ENCODE assay signal across 14 mouse cellular contexts in genomic region chr12:100262846-100263245, GRCm38 (mm10).
"Had no signal": no experiment of that assay in that cellular context is flagged by ENCODE, and none has a peak within 500 bp of the region (broad histone marks: within the 10 kb centered on the region; RNA-seq: fewer than 3 reads in every experiment).

No protein-coding gene starts in this region.

- H3K27ac ChIP-seq: limb, embryonic 10.5 days; liver, embryonic 15.5 days; macrophage; midbrain, embryonic 15.5 days; neural tube, embryonic 13.5 days had no signal

- H3K4me3 ChIP-seq: limb, embryonic 10.5 days; liver, embryonic 15.5 days; megakaryocyte, embryonic 14.5 days; midbrain, embryonic 15.5 days; neural tube, embryonic 13.5 days had no signal

- H3K9me3 ChIP-seq: limb, embryonic 10.5 days; liver, embryonic 15.5 days; megakaryocyte, embryonic 14.5 days; midbrain, embryonic 15.5 days; neural tube, embryonic 13.5 days had no signal

- H3K36me3 ChIP-seq: limb, embryonic 10.5 days; liver, embryonic 15.5 days; midbrain, embryonic 15.5 days; neural tube, embryonic 13.5 days had no signal

- H3K4me1 ChIP-seq: limb, embryonic 10.5 days; liver, embryonic 15.5 days had no signal

- ATAC-seq: midbrain, embryonic 15.5 days had no signal

- H3K27me3 ChIP-seq: midbrain, embryonic 15.5 days; neural tube, embryonic 13.5 days had no signal

- H3K9ac ChIP-seq: liver, embryonic 15.5 days; lung, embryonic 14.5 days; midbrain, embryonic 15.5 days; neural tube, embryonic 13.5 days had no signal

- DNase-seq: kidney, adult 8-10 months; kidney, postnatal 25 days; lung, embryonic 14.5 days; lung, postnatal 14 days; thymus, adult 2 months; thymus, postnatal 25 days had no signal

- H3K4me2 ChIP-seq: liver, embryonic 11.5 days; liver, embryonic 15.5 days; lung, embryonic 14.5 days; midbrain, embryonic 11.5 days; midbrain, embryonic 15.5 days; neural tube, embryonic 13.5 days had no signal
